Mouse (Mus musculus) heart, postnatal 0 days (tissue): ENCODE results near the gene Naxe. TPM values are rescaled to one million over a fixed set of nuclear protein-coding genes. Genes with fewer than 3 reads are reported as not detected.

Source experiments
- ATAC-seq: fragments of 200-750 bp; cut with Nextera tagmentation; 2 replicates; pipeline ENCODE4 v1.8.0; 2017; ENCODE audit warnings: low read depth, moderate number of reproducible peaks, moderate library complexity; ENCODE audit not compliant: insufficient read depth
- DNase-seq: peaks from one replicate; pipeline ENCODE4 v3.0.0-alpha.2; 2016; ENCODE audit warnings: low spot score
- H3K27ac ChIP-seq: fragments of 300-500 bp; sonication (generic); 2 replicates; pipeline ENCODE4 v1.5.1; 2014; ENCODE audit warnings: low read depth, mild to moderate bottlenecking
- H3K27me3 ChIP-seq: fragments of 300-500 bp; sonication (generic); 2 replicates; pipeline ENCODE4 v1.6.1; 2014; ENCODE audit warnings: low read length, mixed read lengths; ENCODE audit not compliant: control insufficient read depth, insufficient read depth
- H3K36me3 ChIP-seq: fragments of 300-500 bp; sonication (generic); replicated peaks from 2 replicates; pipeline ENCODE4 v1.6.1; 2014; ENCODE audit warnings: low read length, mixed read lengths; ENCODE audit not compliant: control insufficient read depth, insufficient read depth
- H3K4me1 ChIP-seq: fragments of 300-500 bp; sonication (generic); 2 replicates; pipeline ENCODE4 v1.6.1; 2014; ENCODE audit warnings: antibody characterized with exemption; ENCODE audit not compliant: control insufficient read depth, insufficient read depth
- H3K4me2 ChIP-seq: fragments of 300-500 bp; sonication (generic); 2 replicates; pipeline ENCODE4 v1.6.1; 2014; ENCODE audit warnings: low read depth, mild to moderate bottlenecking, low read length, moderate library complexity
- H3K4me3 ChIP-seq: fragments of 300-500 bp; sonication (generic); 2 replicates; pipeline ENCODE4 v1.5.1; 2014; ENCODE audit warnings: low read depth, low read length
- H3K9ac ChIP-seq: fragments of 300-500 bp; sonication (generic); replicated peaks from 2 replicates; pipeline ENCODE4 v1.6.1; 2014; ENCODE audit warnings: low read depth, low read length, mixed read lengths
- H3K9me3 ChIP-seq: fragments of 300-500 bp; sonication (generic); replicated peaks from 2 replicates; pipeline ENCODE4 v1.6.1; 2016; ENCODE audit warnings: low read length; ENCODE audit not compliant: control insufficient read depth
- CTCF ChIP-seq: IDR thresholded peaks from 2 replicates; pipeline ENCODE4 v1.5.1; 2016; ENCODE audit warnings: antibody characterized with exemption, control low read depth, low read depth
- EP300 ChIP-seq: IDR thresholded peaks from 2 replicates; pipeline ENCODE4 v1.6.1; 2016; ENCODE audit warnings: antibody characterized with exemption, low read depth
- WGBS: fragments of 180-500 bp; shearing (Covaris S2); extraction: QIAGEN DNeasy Blood & Tissue Kit; methylation state at CpG from one replicate; pipeline ENCODE4 v1.1.7; 2014; 5-methylcytosine and 5-hydroxymethylcytosine counted together
- polyA plus RNA-seq: library from polyadenylated mRNA; unstranded; fragments of >200 nt; fragmentation: Nextera tagmentation; extraction: Ambion mirVana; gene quantifications from 2 replicates; pipeline ENCODE4 v1.2.1, GENCODE M21; 2015
- total RNA-seq: library from RNA; depleted of rRNA; stranded (reverse); fragments of >200 nt; gene quantifications from 2 replicates; pipeline ENCODE4 v1.2.3, GENCODE M21; 2014; ENCODE audit warnings: low replicate concordance

The Naxe gene
- total and polyA plus RNA-seq, 2 experiments from 2014 or later = 119 to 151 TPM

DNA sequence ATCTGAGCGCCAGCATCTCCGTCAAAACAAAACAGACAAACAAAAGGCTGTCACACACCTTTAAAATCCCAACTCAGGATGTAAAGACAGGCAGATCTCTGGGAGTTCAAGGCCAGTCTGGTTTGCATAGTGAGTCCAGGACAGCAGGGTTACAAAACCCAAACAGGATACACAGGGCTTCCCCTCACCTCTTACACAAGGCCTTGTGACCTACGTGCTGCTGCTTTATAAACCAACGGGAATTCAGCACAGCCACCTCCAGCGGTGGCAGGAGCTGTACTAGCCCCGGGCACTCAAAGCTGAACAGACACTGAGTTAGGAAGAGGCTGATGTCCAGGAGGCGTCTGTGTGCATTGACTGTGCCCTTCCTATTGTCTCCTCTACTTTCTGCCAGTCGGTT is 19.1 kb upstream of the Naxe start:
- DNase-seq (no peak), ATAC-seq (no peak)
- TF ChIP-seq EP300 (no peak), CTCF (no peak)
- Histone ChIP-seq H3K4me3 (no peak overlapping the region), H3K27ac (no peak overlapping the region), H3K4me2 (no peak overlapping the region), H3K27me3 (no peaks in the 10 kb centered on the region), H3K4me1 (peaks cover 5% of the 10 kb centered on the region; the same call in 1 of the 2 replicates), H3K36me3 (no peaks in the 10 kb centered on the region), H3K9ac (no peak overlapping the region), H3K9me3 (no peaks in the 10 kb centered on the region)
- 37% methylated on average over 8 of the region's 8 CpGs for WGBS

DNA sequence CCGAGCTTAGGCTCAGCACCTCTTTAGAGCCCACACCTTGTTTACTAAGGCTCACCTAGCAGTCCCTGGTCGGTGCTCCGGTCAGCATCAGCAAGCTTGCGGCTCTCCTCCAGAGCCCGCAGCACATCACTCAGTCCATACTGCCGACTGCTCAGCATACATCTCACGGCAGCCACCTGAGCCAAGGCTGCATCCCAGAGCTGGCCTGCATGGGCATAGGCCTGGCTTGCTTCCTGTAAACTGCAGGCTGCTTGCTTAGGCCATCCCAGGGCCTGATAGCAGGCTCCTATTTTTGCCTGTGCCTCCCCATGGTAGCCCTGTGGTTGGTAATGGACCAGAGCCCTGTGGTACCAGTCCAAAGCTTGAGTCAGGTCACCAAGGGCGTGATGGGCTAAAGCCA is 16.5 kb upstream of the Naxe start:
- no peak for DNase-seq
- Histone ChIP-seq H3K4me2 (no peak overlapping the region), H3K4me3 (no peak overlapping the region), H3K4me1 (no peaks in the 10 kb centered on the region), H3K27ac (no peak overlapping the region), H3K9me3 (no peaks in the 10 kb centered on the region), H3K27me3 (no peaks in the 10 kb centered on the region), H3K9ac (no peak overlapping the region), H3K36me3 (no peaks in the 10 kb centered on the region)
- WGBS = 80% methylated on average over 8 of the region's 8 CpGs
- TF ChIP-seq EP300 (no peak), CTCF (no peak)
- no peak for ATAC-seq

DNA sequence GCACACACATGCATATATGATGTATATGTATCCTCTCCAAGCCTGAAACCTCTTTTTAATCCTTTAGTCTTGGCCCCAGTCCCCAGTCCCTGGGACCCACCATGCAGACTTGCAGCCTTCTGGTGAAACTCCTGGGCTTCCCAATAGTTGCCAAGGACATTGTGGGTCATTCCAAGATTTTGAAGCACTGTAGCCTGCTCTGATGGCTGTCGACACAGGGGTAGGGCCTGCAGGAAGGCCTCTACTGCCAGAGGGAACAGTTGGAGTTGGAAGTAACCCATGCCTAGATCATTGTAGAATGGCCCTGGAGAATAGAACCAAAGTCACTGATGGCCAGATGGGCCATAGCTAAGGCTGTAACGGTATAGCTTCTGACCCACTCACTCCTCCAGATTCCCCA is 16.1 kb upstream of the Naxe start:
- Histone ChIP-seq H3K9me3 (no peaks in the 10 kb centered on the region), H3K9ac (no peak overlapping the region), H3K27ac (no peak overlapping the region), H3K4me3 (no peak overlapping the region), H3K27me3 (no peaks in the 10 kb centered on the region), H3K4me2 (no peak overlapping the region), H3K4me1 (no peaks in the 10 kb centered on the region), H3K36me3 (no peaks in the 10 kb centered on the region)
- TF ChIP-seq EP300 (no peak), CTCF (no peak)
- ATAC-seq (no peak), DNase-seq (no peak)
- WGBS = 55% methylated on average over 2 of the region's 2 CpGs

DNA sequence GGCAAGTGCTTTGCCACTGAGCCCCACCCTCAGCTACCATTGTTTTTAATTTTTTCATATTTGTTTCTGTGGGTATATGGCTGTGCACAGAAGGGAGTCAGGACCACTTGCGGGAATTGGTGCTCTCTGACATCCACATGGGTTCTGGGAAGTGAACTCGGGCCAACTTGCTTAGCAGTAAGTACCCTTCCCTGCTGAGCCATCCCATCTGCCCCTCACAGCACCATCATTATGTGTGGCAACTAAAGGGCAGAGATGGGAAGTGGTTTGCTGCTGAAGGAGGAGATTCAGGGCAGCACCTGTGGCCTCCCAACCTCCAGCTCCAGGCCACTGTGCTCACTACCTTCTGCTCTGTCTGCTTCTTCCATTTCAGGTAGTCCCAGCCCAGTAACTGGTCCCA is 15.3 kb upstream of the Naxe start:
- no peaks in the 10 kb centered on the region for H3K4me1 ChIP-seq
- WGBS = 57% methylated on average over 2 of the region's 2 CpGs
- no peak overlapping the region for H3K4me3 ChIP-seq
- no peaks in the 10 kb centered on the region for H3K9me3 ChIP-seq
- ATAC-seq = no peak
- TF ChIP-seq CTCF (no peak), EP300 (no peak)
- no peaks in the 10 kb centered on the region for H3K27me3 ChIP-seq
- H3K27ac ChIP-seq = no peak overlapping the region
- no peak overlapping the region for H3K9ac ChIP-seq
- DNase-seq = no peak
- no peaks in the 10 kb centered on the region for H3K36me3 ChIP-seq
- H3K4me2 ChIP-seq = no peak overlapping the region

DNA sequence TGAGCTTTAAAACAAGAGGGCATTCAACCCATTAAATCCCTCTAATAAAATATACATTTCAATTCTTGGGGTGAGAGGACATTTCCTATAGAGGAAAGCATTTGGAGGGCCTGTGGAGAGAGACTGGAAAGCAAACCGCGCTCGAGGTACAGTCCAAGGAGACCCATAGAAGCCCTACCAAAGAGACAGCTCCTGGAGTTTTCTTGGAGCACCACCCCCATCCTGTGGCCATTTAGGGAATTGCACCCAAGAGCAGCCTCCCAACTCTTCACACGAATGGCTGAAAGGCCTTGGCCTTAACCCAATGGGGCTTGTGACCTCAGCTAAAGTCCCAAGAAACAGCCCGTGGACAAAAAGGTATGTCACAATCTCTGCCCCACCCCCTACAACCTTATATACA is 13.5 kb upstream of the Naxe start:
- no peaks in the 10 kb centered on the region for H3K9me3 ChIP-seq
- H3K36me3 ChIP-seq = no peaks in the 10 kb centered on the region
- TF ChIP-seq CTCF (peak; percentile 92), EP300 (no peak)
- peak; percentile 72 for ATAC-seq
- H3K9ac ChIP-seq = no peak overlapping the region
- WGBS = 0% methylated on average over 5 of the region's 5 CpGs
- no peak overlapping the region for H3K4me3 ChIP-seq
- H3K27me3 ChIP-seq = no peaks in the 10 kb centered on the region
- DNase-seq = peak; percentile 71
- no peak overlapping the region for H3K4me2 ChIP-seq
- H3K4me1 ChIP-seq = no peaks in the 10 kb centered on the region
- H3K27ac ChIP-seq = no peak overlapping the region

DNA sequence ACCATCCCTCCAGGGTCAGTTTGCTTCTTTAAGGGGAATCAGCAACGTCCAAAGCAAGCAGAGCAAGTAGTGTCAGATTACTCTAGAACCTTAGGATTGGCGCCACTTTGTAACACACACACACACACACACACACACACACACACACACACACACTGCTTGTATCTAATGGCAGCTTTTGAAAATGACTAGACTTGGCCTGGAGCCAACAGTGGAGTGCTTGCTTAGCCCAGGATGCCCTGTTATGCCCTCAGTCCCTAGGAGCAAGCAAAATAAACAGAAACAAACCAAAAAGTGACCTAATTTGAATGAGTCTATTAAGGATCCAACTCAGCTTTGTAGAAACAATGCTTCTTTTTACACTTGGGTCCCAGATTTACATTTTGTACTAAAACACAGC is 10.1 kb upstream of the Naxe start:
- Histone ChIP-seq H3K4me1 (no peaks in the 10 kb centered on the region), H3K36me3 (no peaks in the 10 kb centered on the region), H3K9ac (no peak overlapping the region), H3K27ac (no peak overlapping the region), H3K4me3 (no peak overlapping the region), H3K4me2 (no peak overlapping the region), H3K27me3 (no peaks in the 10 kb centered on the region), H3K9me3 (no peaks in the 10 kb centered on the region)
- 10% methylated on average over 2 of the region's 2 CpGs for WGBS
- no peak for ATAC-seq
- no peak for DNase-seq
- TF ChIP-seq CTCF (no peak), EP300 (no peak)
